ENCODE assay signal across 15 mouse cellular contexts in genomic region chr13:24599631-24600041, GRCm38 (mm10). TPM values are rescaled to one million over a fixed set of nuclear protein-coding genes. Genes with fewer than 3 reads are reported as not detected.
DNase-seq lines count a peak whose midpoint lies in the region; ATAC-seq and TF ChIP-seq lines count a peak whose summit lies in the region.
"Had no signal": no experiment of that assay in that cellular context is flagged by ENCODE, and none has a peak within 500 bp of the region (broad histone marks: within the 10 kb centered on the region; RNA-seq: fewer than 3 reads in every experiment).

No protein-coding gene starts in this region.

- H3K9ac ChIP-seq in neural tube, embryonic 15.5 days (replicated peaks) = no peak overlapping the region
- H3K9ac ChIP-seq: embryonic facial prominence, embryonic 13.5 days; hindbrain, embryonic 15.5 days; limb, embryonic 13.5 days had no signal

- peaks cover 26% of the 10 kb centered on the region for H3K4me1 ChIP-seq in spleen, adult 2 months (ENCODE audit: control insufficient read depth, insufficient read depth, insufficient read length)
- peaks cover 12% of the 10 kb centered on the region for H3K4me1 ChIP-seq in neural tube, embryonic 15.5 days

- no peak for ATAC-seq in neural tube, embryonic 15.5 days (ENCODE audit: low FRiP score)
- no peak for ATAC-seq in erythroid progenitor cell, adult 5-6 weeks (replicated peaks; ENCODE audit: low FRiP score, poor library complexity, severe bottlenecking)
- ATAC-seq: midbrain, embryonic 16.5 days had no signal

- 11% methylated on average over 11 of the region's 11 CpGs for WGBS in spleen, adult 2 months
- WGBS in neural tube, embryonic 15.5 days = 84% methylated on average over 11 of the region's 11 CpGs

- H3K27ac ChIP-seq in spleen, adult 2 months (ENCODE audit: insufficient read depth, low read length) = peak overlapping the region; percentile 95
- no peak overlapping the region for H3K27ac ChIP-seq in neural tube, embryonic 15.5 days (replicated peaks)
- H3K27ac ChIP-seq: embryonic facial prominence, embryonic 13.5 days; hindbrain, embryonic 15.5 days; limb, embryonic 13.5 days had no signal

- no peak overlapping the region; the same call in 1 of the 2 replicates for H3K4me3 ChIP-seq in spleen, adult 2 months (ENCODE audit: extremely low read depth, insufficient read depth, insufficient read length)
- no peak overlapping the region for H3K4me3 ChIP-seq in neural tube, embryonic 15.5 days (replicated peaks)
- H3K4me3 ChIP-seq: embryonic facial prominence, embryonic 13.5 days; hindbrain, embryonic 15.5 days; limb, embryonic 13.5 days had no signal

- peaks cover 2% of the 10 kb centered on the region; the same call in 1 of the 2 replicates for H3K36me3 ChIP-seq in spleen, adult 2 months (ENCODE audit: control insufficient read depth, insufficient read depth, low read length)
- H3K36me3 ChIP-seq in neural tube, embryonic 15.5 days = no peaks in the 10 kb centered on the region
- H3K36me3 ChIP-seq: embryonic facial prominence, embryonic 13.5 days; G1E; hindbrain, embryonic 15.5 days; limb, embryonic 13.5 days had no signal

- TF ChIP-seq POLR2A in spleen, adult 2 months (IDR thresholded peaks at IDR 0.05; ENCODE audit: low read depth, low read length) = no peak; the same call in none of the 2 replicates

- no peak overlapping the region for H3K4me2 ChIP-seq in neural tube, embryonic 15.5 days
- H3K4me2 ChIP-seq: embryonic facial prominence, embryonic 13.5 days; heart, embryonic 11.5 days; hindbrain, embryonic 15.5 days; limb, embryonic 13.5 days had no signal

- no peaks in the 10 kb centered on the region for H3K27me3 ChIP-seq in spleen, adult 2 months (ENCODE audit: control insufficient read depth, insufficient read depth, low read length)
- H3K27me3 ChIP-seq in neural tube, embryonic 15.5 days (replicated peaks) = no peaks in the 10 kb centered on the region
- H3K27me3 ChIP-seq: embryonic facial prominence, embryonic 13.5 days; hindbrain, embryonic 15.5 days; limb, embryonic 13.5 days had no signal

- TF ChIP-seq CTCF in spleen, adult 2 months (IDR thresholded peaks at IDR 0.05; ENCODE audit: extremely low read depth, insufficient read depth, insufficient read length, insufficient replicate concordance) = no peak

- H3K9me3 ChIP-seq in neural tube, embryonic 15.5 days (replicated peaks) = no peaks in the 10 kb centered on the region
- H3K9me3 ChIP-seq: embryonic facial prominence, embryonic 13.5 days; G1E; hindbrain, embryonic 15.5 days had no signal

- peak; percentile 72 to 78 for DNase-seq in B cell, adult 2 months
- DNase-seq in T-cell, adult 2 months (ENCODE audit: low spot score) = peak; percentile 87
- peak; percentile 77 for DNase-seq in lung, postnatal 36 days
- peak; percentile 77 to 81 for DNase-seq in spleen, adult 2 months (ENCODE audit: low read depth in 1 of 2, low spot score in 2 of 2)
- no peak for DNase-seq in c-Kit-positive CD71-positive TER-119-positive erythroid progenitor cells, embryonic 14.5 days (ENCODE audit: low spot score)
- no peak for DNase-seq in adrenal gland, adult 8-10 months
- DNase-seq: cerebellum, adult 9-11 months had no signal

RNA-seq across cellular contexts. Expression of gene Ripor2, which starts 17.6 kb away (rescaled TPM):
- 46.4 and 54.7 TPM in 2 replicates for polyA plus RNA-seq in spleen, adult 2 months (2012; rRNA removed)
- 21.3 and 24.0 TPM in 2 replicates for polyA plus RNA-seq in neural tube, embryonic 15.5 days (2015; fragmentation: Nextera tagmentation; extraction: Ambion mirVana)
- 15.5 and 26.3 TPM in 2 replicates for total RNA-seq in erythroid progenitor cell, adult 5-6 weeks (2015; ENCODE audit: low replicate concordance)
- 7.1 and 19.1 TPM in 2 replicates for total RNA-seq in erythroid progenitor cell, adult 5-6 weeks (2017; ENCODE audit: low replicate concordance)
- total RNA-seq in adrenal gland, adult 8-10 months (2022) = 1 to 10 TPM; 4.1 to 7.3 (median 5.4) TPM
- polyA plus RNA-seq: G1E had no signal

Comparison
In these comparisons a context has a peak if more than half of its experiments do, and no peak if none do; other contexts are left out.
1. DNase-seq: peak in B cell, adult 2 months (2 of 2), T-cell, adult 2 months (single experiment), lung, postnatal 36 days (single experiment) and spleen, adult 2 months (2 of 2); none in c-Kit-positive CD71-positive TER-119-positive erythroid progenitor cells, embryonic 14.5 days (single experiment) and adrenal gland, adult 8-10 months (single experiment).